Mouse (Mus musculus) neural tube, embryonic 14.5 days (tissue): ENCODE measurements at regions not wholly inside any gene's neighbourhood (a gene's known extent, or its start where the extent isn't known, plus 50 kb on each side); places are given as distances from the start of the nearest gene placed in this dataset.

ENCODE experiments used
- ATAC-seq: fragments of 200-750 bp; cut with Nextera tagmentation; 2 replicates; pipeline ENCODE4 v1.8.0; 2017; ENCODE audit warnings: low read depth, mild to moderate bottlenecking, moderate TSS enrichment, moderate library complexity
- H3K27ac ChIP-seq: fragments of 300-500 bp; sonication (generic); 2 replicates; pipeline ENCODE4 v1.5.1; 2014; ENCODE audit warnings: low read depth, mild to moderate bottlenecking, control low read depth, low read length, moderate library complexity, mixed read lengths
- H3K27me3 ChIP-seq: fragments of 300-500 bp; sonication (generic); 2 replicates; pipeline ENCODE4 v1.6.1; 2014; ENCODE audit warnings: low read length; ENCODE audit not compliant: control insufficient read depth, insufficient read depth
- H3K36me3 ChIP-seq: fragments of 300-500 bp; sonication (generic); 2 replicates; pipeline ENCODE4 v1.6.1; 2014; ENCODE audit warnings: low read length, mixed read lengths; ENCODE audit not compliant: control insufficient read depth, insufficient read depth
- H3K4me1 ChIP-seq: fragments of 300-500 bp; sonication (generic); 2 replicates; pipeline ENCODE4 v1.6.1; 2014; ENCODE audit warnings: low read length; ENCODE audit not compliant: control insufficient read depth, insufficient read depth
- H3K4me2 ChIP-seq: fragments of 300-500 bp; sonication (generic); 2 replicates; pipeline ENCODE4 v1.6.1; 2014; ENCODE audit warnings: mild to moderate bottlenecking, low read depth, low read length, control low read depth
- H3K4me3 ChIP-seq: fragments of 300-500 bp; sonication (generic); 2 replicates; pipeline ENCODE4 v1.5.1; 2014; ENCODE audit warnings: low read depth, low read length, control low read depth, mixed read lengths
- H3K9ac ChIP-seq: fragments of 300-500 bp; sonication (generic); replicated peaks from 2 replicates; pipeline ENCODE4 v1.6.1; 2014; ENCODE audit warnings: low read depth, mild to moderate bottlenecking, control low read depth, low read length, mixed read lengths
- H3K9me3 ChIP-seq: fragments of 300-500 bp; sonication (generic); 2 replicates; pipeline ENCODE4 v1.6.1; 2016; ENCODE audit warnings: low read length; ENCODE audit not compliant: control insufficient read depth
- WGBS: fragments of 180-500 bp; shearing (Covaris S2); extraction: QIAGEN DNeasy Blood & Tissue Kit; methylation state at CpG from one replicate; pipeline ENCODE4 v1.1.7; 2014; 5-methylcytosine and 5-hydroxymethylcytosine counted together

GRCm38 (mm10) chr19:36224518-36224917 lies 104.6 kb upstream of the Ankrd1 start:
- H3K9me3 ChIP-seq: no peaks in the 10 kb centered on the region
- H3K36me3 ChIP-seq: no peaks in the 10 kb centered on the region
- H3K4me1 ChIP-seq: no peaks in the 10 kb centered on the region
- no peak overlapping the region for H3K9ac ChIP-seq
- ATAC-seq: no peak
- no peak overlapping the region for H3K4me3 ChIP-seq
- H3K4me2 ChIP-seq: no peak overlapping the region
- WGBS: 76% methylated on average over 8 of the region's 8 CpGs
- no peaks in the 10 kb centered on the region for H3K27me3 ChIP-seq
- no peak overlapping the region for H3K27ac ChIP-seq

GRCm38 (mm10) chr19:36225612-36226011 lies 105.7 kb upstream of the Ankrd1 start:
- Histone ChIP-seq H3K9me3 (no peaks in the 10 kb centered on the region), H3K27ac (no peak overlapping the region), H3K27me3 (no peaks in the 10 kb centered on the region), H3K4me1 (no peaks in the 10 kb centered on the region), H3K4me3 (no peak overlapping the region), H3K9ac (no peak overlapping the region), H3K4me2 (no peak overlapping the region), H3K36me3 (no peaks in the 10 kb centered on the region)
- ATAC-seq: no peak
- 91% methylated on average over 2 of the region's 2 CpGs for WGBS

GRCm38 (mm10) chr19:36227418-36228160 lies 107.7 kb upstream of the Ankrd1 start:
- Histone ChIP-seq H3K27me3 (no peaks in the 10 kb centered on the region), H3K4me2 (no peak overlapping the region), H3K4me3 (no peak overlapping the region), H3K4me1 (no peaks in the 10 kb centered on the region), H3K9ac (no peak overlapping the region), H3K27ac (no peak overlapping the region), H3K36me3 (no peaks in the 10 kb centered on the region), H3K9me3 (no peaks in the 10 kb centered on the region)
- no peak for ATAC-seq
- WGBS: 26% methylated on average over 17 of the region's 17 CpGs

GRCm38 (mm10) chr19:36229315-36229714 lies 109.4 kb upstream of the Ankrd1 start:
- H3K9ac ChIP-seq: no peak overlapping the region
- no peak overlapping the region for H3K4me3 ChIP-seq
- H3K36me3 ChIP-seq: no peaks in the 10 kb centered on the region
- H3K27me3 ChIP-seq: no peaks in the 10 kb centered on the region
- H3K4me2 ChIP-seq: no peak overlapping the region
- no peak for ATAC-seq
- no peak overlapping the region for H3K27ac ChIP-seq
- WGBS: 91% methylated on average over 3 of the region's 3 CpGs
- no peaks in the 10 kb centered on the region for H3K4me1 ChIP-seq
- no peaks in the 10 kb centered on the region for H3K9me3 ChIP-seq

GRCm38 (mm10) chr19:36229941-36230340 lies 110.0 kb upstream of the Ankrd1 start:
- Histone ChIP-seq H3K4me1 (no peaks in the 10 kb centered on the region), H3K4me3 (no peak overlapping the region), H3K36me3 (no peaks in the 10 kb centered on the region), H3K9ac (no peak overlapping the region), H3K4me2 (no peak overlapping the region), H3K9me3 (no peaks in the 10 kb centered on the region), H3K27ac (no peak overlapping the region), H3K27me3 (no peaks in the 10 kb centered on the region)
- no peak for ATAC-seq
- WGBS: 71% methylated on average over 1 of the region's 1 CpGs

GRCm38 (mm10) chr19:36235131-36235530 lies 113.0 kb upstream of the Pcgf5 start:
- no peaks in the 10 kb centered on the region for H3K27me3 ChIP-seq
- no peaks in the 10 kb centered on the region for H3K36me3 ChIP-seq
- 84% methylated on average over 6 of the region's 6 CpGs for WGBS
- H3K4me2 ChIP-seq: no peak overlapping the region
- no peaks in the 10 kb centered on the region for H3K4me1 ChIP-seq
- H3K27ac ChIP-seq: no peak overlapping the region
- H3K4me3 ChIP-seq: no peak overlapping the region
- no peak overlapping the region for H3K9ac ChIP-seq
- H3K9me3 ChIP-seq: no peaks in the 10 kb centered on the region
- ATAC-seq: no peak

- no peak overlapping the region for H3K27ac ChIP-seq
- ATAC-seq: no peak
- no peak overlapping the region for H3K4me2 ChIP-seq
- no peaks in the 10 kb centered on the region for H3K4me1 ChIP-seq
- H3K27me3 ChIP-seq: no peaks in the 10 kb centered on the region
- 76% methylated on average over 7 of the region's 7 CpGs for WGBS
- no peaks in the 10 kb centered on the region for H3K36me3 ChIP-seq
- no peaks in the 10 kb centered on the region for H3K9me3 ChIP-seq
- H3K9ac ChIP-seq: no peak overlapping the region
- H3K4me3 ChIP-seq: no peak overlapping the region
Measured at GRCm38 (mm10) chr19:36236576-36237345, 111.3 kb upstream of the Pcgf5 start.

- ATAC-seq: no peak
Measured at GRCm38 (mm10) chr19:36237751-36238150, 110.4 kb upstream of the Pcgf5 start.

GRCm38 (mm10) chr19:36238536-36238935 lies 109.6 kb upstream of the Pcgf5 start:
- ATAC-seq: no peak
- no peaks in the 10 kb centered on the region for H3K36me3 ChIP-seq
- H3K4me3 ChIP-seq: no peak overlapping the region
- no peaks in the 10 kb centered on the region for H3K4me1 ChIP-seq
- 83% methylated on average over 3 of the region's 3 CpGs for WGBS
- no peak overlapping the region for H3K9ac ChIP-seq
- H3K4me2 ChIP-seq: no peak overlapping the region
- H3K9me3 ChIP-seq: no peaks in the 10 kb centered on the region
- no peaks in the 10 kb centered on the region for H3K27me3 ChIP-seq
- no peak overlapping the region for H3K27ac ChIP-seq

More at GRCm38 (mm10) chr19:36237751-36238150, 110.4 kb upstream of the Pcgf5 start:
- H3K4me2 ChIP-seq: no peak overlapping the region
- 87% methylated on average over 3 of the region's 3 CpGs for WGBS
- H3K36me3 ChIP-seq: no peaks in the 10 kb centered on the region
- H3K27me3 ChIP-seq: no peaks in the 10 kb centered on the region
- no peaks in the 10 kb centered on the region for H3K4me1 ChIP-seq
- no peak overlapping the region for H3K4me3 ChIP-seq
- H3K9me3 ChIP-seq: no peaks in the 10 kb centered on the region
- H3K27ac ChIP-seq: no peak overlapping the region
- H3K9ac ChIP-seq: no peak overlapping the region
